Mouse (Mus musculus) hematopoietic stem cell, adult 5-6 weeks (primary cell): ENCODE results near the gene Tmem132b. TPM values are rescaled to one million over a fixed set of nuclear protein-coding genes. Genes with fewer than 3 reads are reported as not detected.

Experiments used
- ATAC-seq, 2 experiments: fragments of 125-278 bp in 1 of 2; replicated peaks in 1 of 2; 2 replicates each; pipeline ENCODE4 v1.8.0; 2016 to 2017; ENCODE audit warnings: inconsistent platforms in 2 of 2, mild to moderate bottlenecking in 2 of 2, moderate number of reproducible peaks in 2 of 2, low read depth in 1 of 2, moderate TSS enrichment in 1 of 2; ENCODE audit not compliant: low FRiP score in 2 of 2, poor library complexity in 2 of 2, severe bottlenecking in 2 of 2, insufficient read depth in 1 of 2, low TSS enrichment in 1 of 2
- total RNA-seq: library from RNA; stranded (forward); fragments of 172-1452, 232-1000 nt; gene quantifications from 2 replicates; pipeline ENCODE4 v1.2.3, GENCODE M21; 2017

Gene Tmem132b
- total RNA-seq, 1 experiment from 2014 or later: 0.25 TPM

- ATAC-seq: no peak
These were observed 18.3 kb downstream of the Tmem132b start for GRCm38 (mm10) chr5:125549750-125550489.

- no peak for ATAC-seq
These were observed 24.2 kb downstream of the Tmem132b start for GRCm38 (mm10) chr5:125555732-125556131.

DNA sequence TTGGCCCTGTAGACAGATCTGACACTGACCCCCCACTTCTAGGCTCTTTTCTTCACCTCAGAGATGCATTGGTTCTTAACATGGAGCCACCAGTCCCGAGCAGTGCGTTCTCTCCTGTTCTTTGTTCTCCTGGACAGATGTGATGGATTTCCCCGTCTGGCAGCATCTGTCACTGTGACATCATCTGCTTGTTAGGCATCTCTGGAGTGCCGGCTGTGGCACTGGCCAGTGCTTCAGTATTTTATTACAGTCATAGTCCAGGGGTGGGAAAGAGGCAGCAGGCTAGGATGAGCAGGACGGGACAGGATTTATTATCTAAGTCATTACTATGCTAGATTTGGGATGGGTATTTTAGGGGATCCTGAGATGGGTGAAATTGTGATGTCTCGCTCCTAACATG is 31.9 kb downstream of the Tmem132b start:
- ATAC-seq: no peak

GRCm38 (mm10) chr5:125565725-125566124 is 34.2 kb downstream of the Tmem132b start:
- no peak for ATAC-seq

- ATAC-seq: no peak
These were observed 36.9 kb downstream of the Tmem132b start for GRCm38 (mm10) chr5:125568457-125568856.

DNA sequence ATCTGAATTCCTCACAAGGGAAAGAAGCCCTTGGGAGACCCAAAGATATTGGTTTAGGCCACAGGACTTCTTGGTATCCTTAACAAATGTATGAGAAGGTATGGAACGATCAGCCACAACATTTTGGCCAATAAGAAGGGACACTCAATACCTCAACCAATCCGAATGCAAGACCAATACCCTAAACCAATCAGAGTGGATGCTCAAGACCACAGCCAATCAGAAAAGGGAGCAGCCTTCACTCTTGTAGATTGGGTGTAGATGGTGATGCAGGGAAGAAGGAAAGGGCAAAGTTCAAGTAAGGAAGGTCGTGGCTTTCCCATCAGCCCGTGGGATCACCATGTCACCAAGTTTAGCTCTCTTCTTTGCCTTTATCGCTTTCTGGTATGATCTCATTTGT is 40.4 kb downstream of the Tmem132b start:
- ATAC-seq: no peak

GRCm38 (mm10) chr5:125574886-125575285 is 43.3 kb downstream of the Tmem132b start:
- ATAC-seq: no peak

DNA sequence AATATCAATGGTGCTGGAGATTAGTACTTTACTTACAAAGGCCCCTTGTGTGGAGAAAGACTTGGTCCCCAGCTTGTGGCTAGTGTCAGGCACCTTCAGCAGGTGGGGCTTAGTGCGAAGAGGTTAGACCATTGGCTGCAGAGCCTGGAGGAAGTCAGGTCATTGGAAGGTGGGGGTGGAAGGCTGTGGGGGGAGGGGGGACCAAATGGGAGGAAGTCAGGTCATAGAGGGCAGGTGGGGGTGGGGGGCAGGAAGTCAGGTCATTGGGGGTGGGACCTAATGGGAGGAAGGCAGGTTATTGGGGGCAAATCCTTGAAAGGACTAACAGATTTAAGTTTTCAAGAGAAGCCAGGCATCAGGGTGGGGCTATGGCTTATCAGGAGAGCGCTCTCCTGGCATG is 44.3 kb downstream of the Tmem132b start:
- no peak for ATAC-seq

DNA sequence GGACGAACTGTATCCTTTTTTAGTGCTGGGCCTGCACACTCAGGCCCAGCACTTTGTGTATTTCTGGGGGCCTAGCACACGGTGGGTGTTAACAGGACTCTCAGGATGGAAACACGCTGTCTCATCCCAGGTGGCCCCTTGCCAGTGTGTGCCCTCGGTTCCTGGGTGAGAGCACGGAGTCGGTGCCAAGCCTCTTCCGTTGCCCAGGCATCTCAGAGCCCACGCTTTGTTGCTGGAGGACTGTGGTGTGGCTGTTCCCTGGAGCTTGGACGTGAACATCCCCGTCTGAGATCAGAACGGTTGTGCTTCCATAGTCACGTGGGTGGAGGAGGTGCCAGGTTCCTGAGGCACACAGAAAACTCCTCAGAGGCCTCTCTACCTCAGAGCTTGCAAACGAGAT is 47.1 kb downstream of the Tmem132b start:
- no peak for ATAC-seq

DNA sequence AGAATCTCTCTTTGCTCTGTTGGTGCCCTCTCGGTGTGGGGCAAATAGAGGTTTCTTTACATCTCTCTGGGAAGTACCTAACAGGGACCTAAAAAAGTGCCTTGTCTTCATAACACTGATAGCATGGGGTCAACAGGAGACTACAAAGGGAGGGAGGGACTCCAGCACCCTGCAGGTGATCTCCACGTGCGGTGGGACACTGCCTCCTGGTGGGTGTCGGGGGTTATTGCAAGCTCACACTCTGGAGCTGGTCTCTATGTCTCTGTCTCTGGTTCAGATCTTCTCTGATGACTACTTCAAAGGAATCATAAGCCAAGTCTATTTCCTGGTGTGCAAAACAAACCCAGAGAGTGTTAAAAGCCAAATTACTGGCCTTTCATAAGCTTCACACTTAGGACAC is 47.6 kb downstream of the Tmem132b start:
- no peak for ATAC-seq

GRCm38 (mm10) chr5:125583298-125583697 is 51.7 kb downstream of the Tmem132b start:
- ATAC-seq: no peak

DNA sequence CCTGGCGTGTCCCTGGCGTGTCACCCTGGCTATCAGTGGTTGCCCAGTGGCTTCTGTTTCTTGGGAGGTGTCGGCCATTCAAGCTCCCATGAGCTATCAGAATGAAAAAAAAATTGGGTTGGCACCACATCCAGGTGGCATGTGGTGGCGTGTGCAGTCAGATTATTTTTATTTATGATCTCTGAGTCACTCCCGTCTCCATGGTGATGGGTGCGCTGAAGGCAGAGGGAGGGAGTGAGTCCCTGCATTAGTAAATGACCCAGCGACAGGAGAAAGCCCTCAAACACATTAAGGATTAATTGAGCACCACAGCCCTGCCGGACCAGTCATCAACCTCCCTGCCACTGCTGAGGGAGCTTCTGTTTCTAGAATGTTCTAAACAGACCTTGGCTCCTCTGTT is 52.3 kb downstream of the Tmem132b start:
- ATAC-seq: peak; percentile 43 to 48; a peak in 1 of 4 replicates

GRCm38 (mm10) chr5:125585211-125585610 is 53.6 kb downstream of the Tmem132b start:
- ATAC-seq: no peak

GRCm38 (mm10) chr5:125588203-125588602 is 56.6 kb downstream of the Tmem132b start:
- ATAC-seq: no peak

- no peak for ATAC-seq
These were observed 57.5 kb downstream of the Tmem132b start for GRCm38 (mm10) chr5:125588876-125589667.

GRCm38 (mm10) chr5:125598056-125598455 is 66.5 kb downstream of the Tmem132b start:
- ATAC-seq: no peak

DNA sequence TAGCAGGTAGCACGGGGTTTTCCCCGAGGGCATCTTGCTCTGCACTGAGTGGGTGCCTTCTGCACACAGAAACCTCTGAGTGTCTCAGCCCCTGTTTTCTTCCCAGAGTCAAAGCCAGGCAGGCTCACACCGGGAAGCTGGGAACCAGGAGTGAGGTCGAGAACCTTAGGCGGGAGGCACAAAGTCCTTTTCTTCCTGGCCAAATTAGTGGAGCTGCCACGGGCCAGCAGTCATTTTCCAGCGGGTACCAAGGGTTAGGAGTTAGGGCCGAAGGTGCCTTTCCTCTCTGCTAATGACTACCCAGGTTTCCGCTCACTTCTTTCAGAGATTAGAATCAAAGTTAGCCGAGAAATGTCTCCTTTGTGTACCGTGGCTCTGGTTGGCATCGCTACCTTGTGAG is 75.6 kb downstream of the Tmem132b start:
- no peak for ATAC-seq

DNA sequence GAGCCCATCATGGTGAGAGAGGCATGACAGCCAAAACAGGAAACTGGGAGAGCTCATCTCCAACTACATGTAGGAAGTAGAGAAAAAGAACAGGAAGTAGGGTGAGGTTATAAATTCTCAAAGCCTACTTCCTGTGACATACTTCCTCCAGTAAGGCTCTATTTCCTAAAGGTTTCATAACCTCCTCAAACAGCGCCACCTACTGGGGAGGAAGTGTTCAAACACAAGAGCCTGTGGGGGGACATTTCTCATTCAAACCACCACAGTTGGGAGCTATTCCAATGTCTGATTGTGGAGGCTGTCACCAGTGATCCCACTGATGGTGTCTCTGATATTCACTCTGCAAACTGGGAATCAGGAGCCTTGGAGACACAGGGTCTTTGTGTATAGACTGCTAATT is 78.4 kb downstream of the Tmem132b start:
- ATAC-seq: no peak

GRCm38 (mm10) chr5:125612460-125612859 is 80.9 kb downstream of the Tmem132b start:
- no peak for ATAC-seq
